Mouse (Mus musculus) T-helper 17 cell (primary cell): Measurements from ENCODE around the gene Dennd4b.
"Not testable (repeated sequence)": the region's sequence is repeated elsewhere in the genome, so short reads cannot be mapped to it uniquely, and the experiment has no call there.

Source experiments
- in situ Hi-C, 2 experiments: fragments of 300-600 bp; cut with MboI, MseI; formaldehyde crosslinking; loops; 1 replicate in 1 of 2; 2 replicates in 1 of 2; pipeline ENCODE4 v1.15.1; 2025; ENCODE audit warnings: high pct_unique_total_duplicates in 2 of 2

Gene Dennd4b

DNA sequence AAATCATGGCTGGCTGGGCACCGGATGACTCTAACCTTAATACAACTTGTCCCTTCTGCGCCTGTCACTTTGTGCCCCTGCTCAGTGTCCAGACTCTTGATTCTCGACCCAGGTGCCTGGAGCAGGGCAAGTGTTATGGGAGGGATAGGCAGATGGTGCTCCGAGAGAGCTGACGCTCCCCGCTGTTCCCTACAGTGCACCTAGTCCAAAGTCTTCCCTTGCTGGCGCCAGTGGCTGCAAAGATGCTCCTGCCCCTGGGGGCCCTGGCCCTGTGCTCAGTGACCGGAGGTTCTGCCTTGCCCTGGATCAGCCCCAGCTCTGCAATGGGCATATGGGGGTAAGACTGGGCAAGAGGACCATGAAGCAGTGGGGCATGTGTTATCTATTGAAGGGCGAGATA is 12.8 kb downstream of the Dennd4b start:
- in situ Hi-C loops = no loop called here

DNA sequence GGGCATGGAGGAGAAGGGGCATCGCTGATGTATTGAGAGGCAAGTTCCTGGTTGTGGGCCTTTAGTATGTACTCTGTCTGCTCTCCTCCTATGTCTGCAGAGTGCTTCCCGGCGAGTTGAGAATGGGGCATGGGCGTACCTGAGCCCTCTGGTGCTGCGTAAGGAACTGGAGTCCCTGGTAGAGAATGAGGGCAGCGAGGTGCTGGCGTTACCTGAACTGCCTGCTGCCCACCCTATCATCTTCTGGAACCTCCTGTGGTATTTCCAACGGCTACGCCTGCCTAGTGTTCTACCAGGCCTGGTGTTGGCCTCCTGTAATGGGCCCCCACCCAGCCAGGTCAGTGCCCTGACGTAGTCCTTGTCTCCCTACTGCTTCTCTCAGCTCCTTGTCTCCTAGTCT is 13.2 kb downstream of the Dennd4b start:
- in situ Hi-C loops = no loop called here

DNA sequence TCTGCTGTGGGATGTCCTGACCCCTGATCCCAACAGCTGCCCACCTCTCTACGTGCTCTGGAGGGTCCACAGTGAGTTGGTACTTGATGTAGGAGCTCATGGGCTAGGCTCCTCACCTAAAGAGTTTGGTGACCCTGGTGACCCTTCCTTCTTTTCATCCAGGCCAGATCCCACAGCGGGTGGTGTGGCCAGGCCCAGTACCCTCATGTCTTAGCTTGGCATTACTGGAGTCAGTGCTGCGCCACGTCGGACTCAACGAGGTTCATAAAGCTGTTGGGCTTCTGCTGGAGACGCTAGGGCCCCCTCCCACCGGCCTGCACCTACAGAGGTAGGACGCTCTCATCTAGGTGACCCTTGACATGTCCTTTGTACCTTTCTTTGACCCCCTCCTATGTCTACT is 14.2 kb downstream of the Dennd4b start:
- in situ Hi-C loops = no loop called here

DNA sequence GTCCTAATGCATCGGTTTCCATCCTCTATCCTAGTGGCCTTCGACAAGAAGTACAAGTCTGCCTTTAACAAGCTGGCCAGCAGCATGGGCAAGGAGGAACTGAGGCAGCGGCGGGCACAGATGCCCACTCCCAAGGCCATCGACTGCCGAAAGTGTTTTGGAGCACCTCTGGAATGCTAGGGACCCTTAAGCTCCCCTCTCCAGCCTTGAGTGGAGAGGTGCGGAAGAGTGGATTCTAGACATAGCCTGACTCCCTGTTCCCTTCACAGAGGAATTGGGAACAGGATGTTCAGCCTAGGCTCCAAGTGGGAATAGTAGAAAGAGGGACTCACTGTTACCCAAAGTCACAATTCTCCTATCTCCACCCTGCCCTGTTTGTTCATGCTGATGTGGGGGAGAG is 14.8 kb downstream of the Dennd4b start:
- in situ Hi-C loops = no loop called here

DNA sequence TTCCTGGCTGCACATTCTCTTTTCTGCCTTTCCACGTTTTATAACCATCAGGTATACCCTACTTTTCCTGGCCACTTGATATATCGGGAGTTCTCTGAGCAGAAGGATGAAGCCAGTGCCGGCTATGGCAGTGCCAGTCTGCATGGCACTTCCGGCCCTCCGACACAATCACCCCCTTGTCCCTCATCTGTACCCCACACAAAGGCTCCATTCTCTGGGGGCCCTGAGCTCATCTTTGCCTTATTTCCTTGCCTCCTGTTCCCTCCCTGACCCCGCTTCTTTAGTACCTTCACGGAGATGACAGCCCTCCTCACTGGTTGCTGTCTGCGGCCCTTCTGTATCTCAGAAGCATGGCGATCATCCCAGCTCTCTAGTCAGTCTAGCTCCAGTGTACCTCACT is 15.7 kb downstream of the Dennd4b start:
- in situ Hi-C loops = no loop called here

DNA sequence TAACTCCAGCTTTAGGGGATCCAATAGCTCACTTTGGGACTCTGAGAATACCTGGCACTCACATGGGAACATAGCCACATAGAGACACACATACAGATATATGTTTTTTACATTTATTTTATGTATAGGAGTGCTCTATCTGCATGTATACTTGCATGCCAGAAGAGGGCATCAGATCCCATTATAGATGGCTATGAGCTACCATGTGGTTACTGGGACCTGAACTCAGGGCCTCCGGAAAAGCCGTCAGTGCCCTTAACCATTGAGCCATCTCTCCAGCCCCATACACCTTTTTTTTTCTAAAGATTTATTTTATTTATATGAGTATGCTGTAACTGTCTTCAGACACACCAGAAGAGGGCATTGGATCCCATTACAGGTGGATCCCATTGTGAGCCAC is 19.2 kb downstream of the Dennd4b start:
- in situ Hi-C loops = no loop called here

DNA sequence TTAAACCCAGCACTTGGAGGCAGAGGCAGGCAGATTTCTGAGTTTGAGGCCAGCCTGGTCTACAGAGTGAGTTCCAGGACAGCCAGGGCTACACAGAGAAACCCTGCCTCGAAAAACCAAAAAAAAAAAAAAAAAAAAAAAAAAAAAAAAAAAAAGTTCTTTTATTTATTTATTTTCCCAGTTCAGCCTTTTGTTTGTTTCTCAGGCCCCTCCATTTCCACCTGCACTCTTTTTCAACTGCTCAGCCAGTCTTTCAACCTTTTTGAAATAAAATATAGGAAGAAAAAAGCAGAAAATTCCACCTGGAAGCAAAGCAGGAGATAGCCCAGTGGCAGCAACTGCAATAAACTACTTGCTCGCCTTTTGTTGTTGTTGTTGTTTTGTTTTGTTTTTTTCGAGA is 24.4 kb downstream of the Dennd4b start:
- in situ Hi-C loops = not testable (repeated sequence)

DNA sequence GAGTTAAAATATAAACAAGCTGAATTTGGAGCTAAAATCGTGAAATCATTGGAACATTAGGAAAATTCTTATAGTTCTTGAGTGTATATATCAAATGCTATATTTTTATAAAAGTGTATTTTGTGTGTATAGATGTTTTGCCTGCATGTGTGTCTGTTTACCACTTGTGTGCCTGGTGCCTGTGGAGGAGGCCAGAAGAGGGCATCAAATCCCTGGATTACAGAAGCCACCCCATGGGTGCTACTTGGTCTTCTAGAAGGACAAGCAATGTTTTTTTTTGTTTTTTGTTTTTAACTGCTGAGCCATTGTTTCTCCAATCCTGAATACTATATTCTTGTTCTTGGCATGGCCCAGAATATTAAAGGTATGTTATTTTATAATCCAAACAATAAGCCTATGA is 25.6 kb downstream of the Dennd4b start:
- in situ Hi-C loops = no loop called here

DNA sequence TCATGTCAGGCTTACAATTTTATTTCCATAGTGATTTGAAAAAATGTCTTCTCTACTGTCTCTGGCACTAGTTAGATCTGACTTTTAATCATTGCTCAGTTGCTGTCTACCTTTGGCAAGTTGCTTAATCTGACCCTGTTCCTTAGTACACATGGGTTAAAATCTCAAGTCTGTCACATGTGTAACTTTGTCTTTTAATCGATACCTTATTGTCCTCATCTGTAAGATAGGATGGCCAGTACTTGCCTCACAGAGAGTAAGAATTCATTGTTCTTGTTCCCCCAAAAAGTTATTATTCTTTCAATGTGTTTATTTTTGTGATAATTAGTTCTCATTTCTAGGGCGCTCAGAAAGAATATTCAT is 27.0 kb downstream of the Dennd4b start:
- in situ Hi-C loops = no loop called here

DNA sequence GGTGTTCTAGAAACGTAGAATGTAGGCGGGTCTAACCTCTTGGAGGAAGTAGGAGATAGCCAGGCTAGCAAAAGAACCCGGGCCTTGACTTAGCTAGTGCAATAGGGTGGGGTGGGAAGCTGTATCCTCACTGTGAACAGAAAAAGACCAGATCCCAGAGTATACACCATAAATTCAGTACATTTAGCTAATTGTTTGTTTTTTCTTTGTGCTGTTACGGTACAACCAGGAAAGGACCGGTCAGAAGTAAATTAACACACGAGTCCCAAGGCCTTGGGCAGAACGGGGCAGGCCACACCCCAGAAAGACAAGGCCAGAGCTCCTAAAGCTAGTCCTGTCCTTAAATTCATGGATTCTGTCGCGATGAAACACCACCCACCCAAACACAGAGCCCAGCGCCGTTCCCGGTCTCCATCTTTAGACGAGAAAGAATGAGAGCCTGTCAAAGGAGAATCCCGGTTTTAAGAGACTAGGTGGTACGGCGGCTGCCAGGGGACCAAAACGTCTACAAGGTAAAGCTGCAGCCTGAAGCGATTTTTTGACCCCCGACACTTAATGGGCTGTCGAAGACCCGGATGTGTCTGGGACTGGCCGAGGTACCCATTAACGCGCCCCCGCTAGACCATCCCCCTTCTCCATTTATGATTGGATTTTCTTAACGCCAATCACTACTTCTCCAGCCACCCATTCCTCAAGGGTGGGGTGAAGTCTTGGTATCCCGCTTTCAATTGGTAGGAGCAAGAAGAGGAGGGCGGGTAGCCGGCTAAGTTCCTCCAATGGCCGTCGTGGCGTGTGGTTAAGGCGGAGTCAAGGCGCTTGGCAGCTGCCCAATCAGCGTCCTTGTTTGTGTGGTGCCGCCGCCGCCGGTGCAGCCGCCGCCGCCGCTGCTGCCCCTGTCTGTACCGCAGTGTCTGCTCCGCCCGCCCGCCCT is 27.6 kb downstream of the Dennd4b start, which contains the start of gene Gatad2b:
TSS of gene Gatad2b (plus strand) at position 834 of the 931 bp plus-strand sequence.
- in situ Hi-C loops = no loop called here

DNA sequence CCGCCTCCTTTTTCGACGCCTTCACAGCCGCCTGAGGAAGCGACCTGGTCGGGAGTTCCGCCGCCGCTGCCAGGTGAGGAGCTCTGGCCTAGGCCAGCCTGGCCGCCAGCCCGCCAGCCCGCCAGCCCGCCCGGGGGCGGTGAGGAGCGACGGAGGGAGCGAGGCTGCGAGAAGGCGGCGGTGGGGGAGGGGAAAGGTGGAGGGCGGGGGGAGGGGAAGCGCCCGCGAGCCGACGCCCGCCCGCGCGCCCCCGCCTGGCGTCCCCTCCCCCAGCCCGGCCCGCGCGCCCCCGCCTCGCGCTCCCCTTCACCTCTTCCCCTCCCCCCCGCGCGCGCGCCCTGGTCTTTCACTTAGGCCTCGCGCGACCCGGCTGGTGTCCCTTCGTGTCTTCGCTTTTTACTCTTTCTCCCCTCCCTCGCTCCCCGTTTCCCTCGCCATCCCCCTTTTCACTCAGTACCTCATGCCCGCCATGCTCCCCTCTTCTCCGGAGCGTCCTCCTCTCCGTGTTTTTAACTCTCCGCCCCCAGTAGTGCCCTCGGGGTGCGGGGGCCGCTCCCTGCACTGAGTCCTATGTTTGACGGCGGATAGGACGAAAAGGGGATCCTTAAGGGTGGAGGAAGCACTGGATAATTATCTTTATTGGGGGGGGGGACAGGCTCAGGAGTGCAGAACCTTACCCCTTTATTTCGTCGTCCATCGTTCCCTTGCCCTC is 28.5 kb downstream of the Dennd4b start:
- in situ Hi-C loops = no loop called here

DNA sequence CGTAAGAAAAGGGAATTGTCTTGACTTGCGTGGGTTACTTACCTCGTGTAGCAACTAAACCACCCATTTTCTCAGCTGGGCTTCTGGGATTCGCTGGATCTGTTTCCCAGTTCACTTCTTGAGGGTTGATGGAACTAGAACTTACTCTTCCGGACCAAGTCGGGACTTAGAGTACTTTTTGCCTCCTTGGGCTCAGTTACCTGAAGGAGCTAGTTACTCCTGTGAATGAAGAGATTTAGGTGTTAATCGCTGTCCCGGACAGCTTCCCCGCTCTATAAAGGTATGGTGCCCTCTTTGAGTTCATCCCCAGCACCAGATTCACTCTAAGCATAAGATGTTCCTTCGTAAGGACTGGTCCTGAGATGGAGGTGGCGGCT is 29.1 kb downstream of the Dennd4b start:
- in situ Hi-C loops = no loop called here

DNA sequence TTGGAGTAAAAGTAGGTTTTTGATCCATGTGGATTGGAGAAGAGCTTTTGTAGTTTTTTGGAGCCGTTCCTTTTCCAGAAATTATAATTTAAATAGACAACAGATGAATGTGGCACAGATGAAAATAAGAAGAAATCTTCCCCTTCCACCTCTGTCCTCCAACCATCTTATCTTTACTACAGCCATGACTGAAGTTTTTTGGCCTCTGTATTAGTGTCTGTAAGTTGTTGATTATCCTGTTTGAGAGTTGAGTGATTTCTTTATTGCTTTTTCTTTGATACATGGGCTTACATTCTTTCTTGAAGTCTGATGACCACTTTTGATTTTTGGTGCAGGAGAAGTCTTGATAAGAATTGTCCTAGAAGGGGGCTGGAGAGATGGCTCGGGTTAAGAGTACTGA is 29.7 kb downstream of the Dennd4b start:
- in situ Hi-C loops = no loop called here

DNA sequence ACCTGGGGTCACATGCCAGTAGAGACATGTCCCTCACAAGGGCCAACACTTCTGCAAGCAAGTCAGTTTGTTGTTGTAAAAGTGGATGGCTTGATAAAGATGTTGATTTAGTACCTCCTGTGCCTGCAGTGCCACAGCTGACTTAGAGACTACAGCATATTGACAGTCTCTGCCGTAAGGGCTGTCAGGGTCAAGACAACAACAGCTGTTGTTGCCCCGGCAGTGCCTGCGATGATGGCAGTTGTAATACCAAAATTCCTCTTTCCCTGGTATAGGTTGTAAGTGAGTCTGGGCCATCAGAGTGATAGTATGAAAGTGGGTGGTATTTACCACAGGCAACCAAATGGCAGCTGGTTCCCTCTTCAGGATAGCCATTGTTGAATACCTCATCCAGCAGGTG is 40.8 kb downstream of the Dennd4b start:
- in situ Hi-C loops = no loop called here

DNA sequence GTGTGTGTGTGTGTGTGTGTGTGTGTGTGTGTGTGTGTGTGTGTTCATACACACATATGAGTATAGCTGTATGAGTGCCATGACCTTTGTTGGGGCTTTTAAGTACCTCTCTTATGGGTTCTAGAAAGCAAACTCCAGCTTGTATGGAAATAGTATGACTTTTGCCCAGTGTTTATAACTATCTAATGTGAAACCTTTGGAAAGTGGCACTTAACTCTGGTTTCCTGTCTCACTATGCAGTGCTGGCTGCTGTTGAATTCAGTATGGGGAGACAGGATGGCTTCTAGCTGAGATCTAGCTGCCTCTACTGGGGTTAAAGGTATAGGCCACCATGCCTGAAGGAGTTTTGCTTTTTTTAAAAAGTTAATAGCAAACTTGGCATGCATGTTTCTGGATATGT is 44.6 kb downstream of the Dennd4b start:
- in situ Hi-C loops = no loop called here

DNA sequence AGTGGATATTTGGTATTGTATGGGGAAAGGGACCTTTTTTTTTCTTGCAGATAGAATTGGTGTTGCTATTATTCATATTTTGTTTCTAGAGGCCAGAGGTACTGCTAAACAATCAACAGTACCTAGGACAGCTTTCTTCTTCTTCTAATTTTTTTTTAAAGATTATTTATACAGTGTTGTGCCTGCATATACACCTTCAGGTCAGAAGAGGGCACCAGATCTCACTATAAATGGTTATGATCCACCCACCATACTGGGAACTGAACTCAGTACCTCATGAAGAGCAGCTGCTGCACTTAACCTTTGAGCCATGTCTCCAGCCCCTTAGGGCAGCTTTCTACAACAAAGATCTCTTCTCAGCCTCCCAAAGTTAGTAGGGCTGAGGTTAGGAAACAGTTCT is 48.4 kb downstream of the Dennd4b start:
- in situ Hi-C loops = no loop called here

DNA sequence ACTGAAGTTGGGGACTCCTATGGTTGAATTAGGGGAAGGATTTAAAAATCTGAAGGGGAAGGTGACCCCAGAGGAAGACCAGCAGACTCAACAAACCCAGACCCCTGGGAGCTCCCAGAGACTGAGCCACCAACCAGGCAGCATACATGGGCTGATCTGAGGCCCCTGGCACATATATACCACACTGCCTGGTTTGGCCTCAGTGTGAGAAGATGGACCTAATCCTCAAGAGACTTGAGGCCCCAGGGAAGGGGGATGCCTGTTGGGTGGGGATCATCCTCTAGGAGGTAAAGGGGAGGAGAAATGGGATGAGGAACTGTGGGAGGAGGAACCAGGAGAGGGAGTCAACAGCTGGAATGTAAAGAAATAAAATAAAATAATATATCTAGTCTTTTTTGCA is 49.3 kb downstream of the Dennd4b start:
- in situ Hi-C loops = no loop called here

DNA sequence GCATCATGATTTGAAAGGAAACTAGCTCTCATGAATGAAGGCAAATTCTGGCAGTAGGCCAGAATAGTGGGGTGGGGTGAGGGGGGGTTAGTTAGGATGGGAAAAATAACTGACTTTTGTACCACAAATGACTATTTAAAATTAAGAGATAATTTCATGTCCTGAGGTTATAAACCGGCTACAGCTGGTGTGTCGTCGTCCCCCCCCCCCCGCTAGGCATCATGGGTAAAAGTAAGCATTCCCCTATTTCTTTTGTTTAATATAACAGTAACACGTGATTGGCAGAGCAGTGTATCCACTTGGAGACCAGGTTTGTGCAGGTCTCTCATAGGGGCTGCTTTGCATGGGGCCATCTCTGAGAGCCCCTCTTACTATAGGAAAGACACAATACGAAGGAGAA is 57.3 kb downstream of the Dennd4b start:
- in situ Hi-C loops = no loop called here

DNA sequence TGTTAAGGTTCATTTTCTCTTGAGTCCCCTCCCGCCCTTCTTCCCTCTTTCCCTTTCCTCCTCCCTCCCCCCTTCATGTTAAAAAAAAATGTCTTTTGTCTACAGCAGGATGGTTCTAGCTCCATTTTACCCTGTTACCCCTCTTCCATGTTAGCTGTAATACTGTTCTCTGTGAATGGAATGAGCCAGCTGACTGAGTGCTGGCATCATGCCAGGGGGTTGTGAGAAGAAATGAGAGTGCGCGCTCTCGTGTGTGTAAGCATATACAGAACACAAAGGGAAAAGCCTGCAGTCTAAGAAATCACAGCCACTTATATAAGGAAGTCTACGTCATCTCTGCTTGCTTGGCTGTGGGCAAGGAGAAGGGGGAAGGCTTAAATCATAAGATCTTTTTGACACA is 58.1 kb downstream of the Dennd4b start:
- in situ Hi-C loops = no loop called here
